Mouse (Mus musculus): Measurements from ENCODE around the gene Paqr7.

GRCm38 (mm10) chr4:134491716-134492115 is 4.8 kb upstream of the Paqr7 start:
- TF ChIP-seq CTCF (IDR thresholded peaks at IDR 0.05; ENCODE audit: insufficient read depth, low read depth, low read length) (no peak), POLR2A (IDR thresholded peaks at IDR 0.05; ENCODE audit: insufficient read depth, low read depth, low read length) (no peak)
